Mouse (Mus musculus) intestine, postnatal 0 days (tissue): ENCODE results near the gene Ear2. TPM values are rescaled to one million over a fixed set of nuclear protein-coding genes. Genes with fewer than 3 reads are reported as not detected.
"Not testable (repeated sequence)": the region's sequence is repeated elsewhere in the genome, so short reads cannot be mapped to it uniquely, and the experiment has no call there.

Source experiments
- ATAC-seq: fragments of 200-750 bp; cut with Nextera tagmentation; 2 replicates; pipeline ENCODE4 v1.8.0; 2017; ENCODE audit warnings: mild to moderate bottlenecking, moderate TSS enrichment, moderate library complexity
- H3K27ac ChIP-seq: fragments of 300-500 bp; sonication (generic); 2 replicates; pipeline ENCODE4 v1.5.1; 2014; ENCODE audit warnings: mild to moderate bottlenecking, low read depth, low read length, moderate library complexity
- H3K27me3 ChIP-seq: fragments of 300-500 bp; sonication (generic); replicated peaks from 2 replicates; pipeline ENCODE4 v1.6.1; 2014; ENCODE audit warnings: low read length, mixed read lengths; ENCODE audit not compliant: control insufficient read depth, insufficient read depth
- H3K36me3 ChIP-seq: fragments of 300-500 bp; sonication (generic); 2 replicates; pipeline ENCODE4 v1.6.1; 2014; ENCODE audit warnings: mild to moderate bottlenecking, moderate library complexity; ENCODE audit not compliant: control insufficient read depth, insufficient read depth
- H3K4me1 ChIP-seq: fragments of 300-500 bp; sonication (generic); replicated peaks from 2 replicates; pipeline ENCODE4 v1.6.1; 2014; ENCODE audit warnings: antibody characterized with exemption, low read length, mixed read lengths; ENCODE audit not compliant: control insufficient read depth, insufficient read depth
- H3K4me2 ChIP-seq: fragments of 300-500 bp; sonication (generic); replicated peaks from 2 replicates; pipeline ENCODE4 v1.6.1; 2014; ENCODE audit warnings: low read depth, mild to moderate bottlenecking, moderate library complexity
- H3K4me3 ChIP-seq: fragments of 300-500 bp; sonication (generic); 2 replicates; pipeline ENCODE4 v1.5.1; 2014; ENCODE audit warnings: low read depth, low read length
- H3K9ac ChIP-seq: fragments of 300-500 bp; sonication (generic); 2 replicates; pipeline ENCODE4 v1.6.1; 2014; ENCODE audit warnings: mild to moderate bottlenecking, low read depth, low read length
- H3K9me3 ChIP-seq: fragments of 300-500 bp; sonication (generic); 2 replicates; pipeline ENCODE4 v1.6.1; 2016; ENCODE audit warnings: mixed run types; ENCODE audit not compliant: control insufficient read depth
- CTCF ChIP-seq: sonication (generic); IDR thresholded peaks from 2 replicates; pipeline ENCODE4 v1.5.1; 2016; ENCODE audit warnings: low read depth, mild to moderate bottlenecking, control low read depth, antibody characterized with exemption, moderate library complexity
- WGBS: fragments of 180-500 bp; shearing (Covaris S2); extraction: QIAGEN DNeasy Blood & Tissue Kit; methylation state at CpG from one replicate; pipeline ENCODE4 v1.1.7; 2014; 5-methylcytosine and 5-hydroxymethylcytosine counted together
- polyA plus RNA-seq: library from polyadenylated mRNA; unstranded; fragments of >200 nt; fragmentation: Nextera tagmentation; extraction: Ambion mirVana; gene quantifications from 2 replicates; pipeline ENCODE4 v1.2.1, GENCODE M21; 2015

The Ear2 gene
- polyA plus RNA-seq, 1 experiment from 2014 or later, result 0.22 TPM

GRCm38 (mm10) chr14:44110981-44111380, 8.5 kb downstream of the Ear2 start:
- Histone ChIP-seq H3K36me3 (no peaks in the 10 kb centered on the region), H3K4me3 (no peak overlapping the region), H3K27me3 (no peaks in the 10 kb centered on the region), H3K9ac (no peak overlapping the region), H3K4me1 (no peaks in the 10 kb centered on the region), H3K9me3 (no peaks in the 10 kb centered on the region), H3K27ac (no peak overlapping the region), H3K4me2 (no peak overlapping the region)
- ATAC-seq, result no peak
- TF ChIP-seq CTCF, result no peak

GRCm38 (mm10) chr14:44123551-44123950, 21.1 kb downstream of the Ear2 start, which contains the start of gene Gm3327:
Gm3327 (plus strand) TSS chr14:44123851.
- not testable (repeated sequence) for H3K27ac ChIP-seq, H3K4me1 ChIP-seq, H3K4me2 ChIP-seq, H3K36me3 ChIP-seq, H3K4me3 ChIP-seq, H3K9me3 ChIP-seq, H3K9ac ChIP-seq, ATAC-seq, H3K27me3 ChIP-seq
- WGBS, result 80% methylated on average over 3 of the region's 4 CpGs

Other genes starting within 250 kb of the Ear2 start
- gene Ear1, start 227.1 kb upstream of the Ear2 start, polyA plus RNA-seq, result not detected in 2 replicates
- not detected in 2 replicates for gene Ear10, start 179.1 kb upstream of the Ear2 start, polyA plus RNA-seq
- gene Gm8113, start 177.3 kb upstream of the Ear2 start, polyA plus RNA-seq, result 2.6 and 3.5 TPM in 2 replicates
- not detected in 2 replicates for gene Ang5, start 145.6 kb upstream of the Ear2 start, polyA plus RNA-seq
- gene Ang6, start 100.4 kb upstream of the Ear2 start, polyA plus RNA-seq, result not detected in 2 replicates
- not detected in 2 replicates for gene Gm3327, start 21.2 kb downstream of the Ear2 start, polyA plus RNA-seq
- gene Gm8212, start 95.0 kb downstream of the Ear2 start, polyA plus RNA-seq, result not detected in 2 replicates
- not detected in 2 replicates for gene 4930503E14Rik, start 110.6 kb downstream of the Ear2 start, polyA plus RNA-seq
- gene Gm8220, start 182.9 kb downstream of the Ear2 start, polyA plus RNA-seq, result not detected in 2 replicates
- not detected in 2 replicates for gene Gm5930, start 235.9 kb downstream of the Ear2 start, polyA plus RNA-seq